Mouse (Mus musculus): ENCODE data around the gene BC055324.

BC055324 gene

GRCm38 (mm10) chr1:163953396-163953795 lies 41.2 kb downstream of the BC055324 start:
- in situ Hi-C loops (cut with MseI, MboI), result no loop called here

GRCm38 (mm10) chr1:163942056-163942455 lies 52.5 kb downstream of the BC055324 start:
- in situ Hi-C loops (cut with MseI, MboI), result loop anchor here in 1 of 2 experiments (25.0 kb wide), 1 partner anchor 1230 kb away; no protein-coding TSS in a partner anchor

GRCm38 (mm10) chr1:163934591-163934990 lies 60.0 kb downstream of the BC055324 start:
- in situ Hi-C loops (cut with MseI, MboI), result loop anchor here in 1 of 2 experiments (25.0 kb wide), 1 partner anchor 1222 kb away; no protein-coding TSS in a partner anchor

GRCm38 (mm10) chr1:163931801-163932200 lies 62.8 kb downstream of the BC055324 start:
- in situ Hi-C loops (cut with MseI, MboI), result loop anchor here in 1 of 2 experiments (25.0 kb wide), 1 partner anchor 1220 kb away; no protein-coding TSS in a partner anchor

- in situ Hi-C loops (cut with MseI, MboI), result loop anchor here in 1 of 2 experiments (25.0 kb wide), 1 partner anchor 1218 kb away; no protein-coding TSS in a partner anchor
Measured at GRCm38 (mm10) chr1:163930458-163930794, 64.2 kb downstream of the BC055324 start.

- in situ Hi-C loops (cut with MseI, MboI), result loop anchor here in 1 of 2 experiments (25.0 kb wide), 1 partner anchor 1218 kb away; no protein-coding TSS in a partner anchor
Measured at GRCm38 (mm10) chr1:163929636-163930457, 64.7 kb downstream of the BC055324 start.

GRCm38 (mm10) chr1:163928846-163929245 lies 65.8 kb downstream of the BC055324 start, which contains the start of gene Scyl3:
Gene Scyl3, plus strand, starts transcription at chr1:163929100.
- in situ Hi-C loops (cut with MseI, MboI), result loop anchor here in 1 of 2 experiments (25.0 kb wide), 1 partner anchor 1217 kb away; no protein-coding TSS in a partner anchor

GRCm38 (mm10) chr1:163924093-163924492 lies 70.5 kb downstream of the BC055324 start:
- in situ Hi-C loops (cut with MseI, MboI), result no loop called here

GRCm38 (mm10) chr1:163917349-163918160 lies 77.0 kb downstream of the BC055324 start:
- in situ Hi-C loops (cut with MseI, MboI), result loop anchor here in 1 of 2 experiments (10.0 kb wide), 1 partner anchor 773 kb away; no protein-coding TSS in a partner anchor

GRCm38 (mm10) chr1:163911981-163912380 lies 82.6 kb downstream of the BC055324 start:
- in situ Hi-C loops (cut with MseI, MboI), result loop anchor here in 1 of 2 experiments (10.0 kb wide), 1 partner anchor 767 kb away; no protein-coding TSS in a partner anchor

GRCm38 (mm10) chr1:163910785-163911184 lies 83.8 kb downstream of the BC055324 start:
- in situ Hi-C loops (cut with MseI, MboI), result loop anchor here in 1 of 2 experiments (10.0 kb wide), 1 partner anchor 766 kb away; no protein-coding TSS in a partner anchor

- in situ Hi-C loops (cut with MseI, MboI), result loop anchor here in 1 of 2 experiments (10.0 kb wide), 1 partner anchor 766 kb away; no protein-coding TSS in a partner anchor
Measured at GRCm38 (mm10) chr1:163910343-163910742, 84.3 kb downstream of the BC055324 start.

GRCm38 (mm10) chr1:163908389-163908788 lies 86.2 kb downstream of the BC055324 start:
- in situ Hi-C loops (cut with MseI, MboI), result no loop called here

- in situ Hi-C loops (cut with MseI, MboI), result no loop called here
Measured at GRCm38 (mm10) chr1:163907007-163907811, 87.4 kb downstream of the BC055324 start.

GRCm38 (mm10) chr1:163903411-163903810 lies 91.2 kb downstream of the BC055324 start:
- in situ Hi-C loops (cut with MseI, MboI), result no loop called here

- in situ Hi-C loops (cut with MseI, MboI), result no loop called here
Measured at GRCm38 (mm10) chr1:163900168-163900567, 94.4 kb downstream of the BC055324 start.

- in situ Hi-C loops (cut with MseI, MboI), result no loop called here
Measured at GRCm38 (mm10) chr1:163899575-163899974, 95.0 kb downstream of the BC055324 start.

- in situ Hi-C loops (cut with MseI, MboI), result no loop called here
Measured at GRCm38 (mm10) chr1:163898291-163898764, 96.3 kb downstream of the BC055324 start.
